Mouse (Mus musculus) layer of hippocampus, adult 8-10 months (tissue): ENCODE measurements around the gene Zdhhc13. TPM values are rescaled to one million over a fixed set of nuclear protein-coding genes. Genes with fewer than 3 reads are reported as not detected.

ENCODE experiments used
- DNase-seq, 2 experiments: peaks; one replicate each; pipeline ENCODE4 v3.0.0; 2022; ENCODE audit warnings: low spot score in 2 of 2
- total RNA-seq, 4 experiments: library from RNA; stranded (reverse); gene quantifications; 2 replicates each; pipeline ENCODE4 v1.2.4; 2022

Zdhhc13 gene
- total RNA-seq = 10 to 100 TPM; 20.7 to 25.0 (median 22.7) TPM

DNA sequence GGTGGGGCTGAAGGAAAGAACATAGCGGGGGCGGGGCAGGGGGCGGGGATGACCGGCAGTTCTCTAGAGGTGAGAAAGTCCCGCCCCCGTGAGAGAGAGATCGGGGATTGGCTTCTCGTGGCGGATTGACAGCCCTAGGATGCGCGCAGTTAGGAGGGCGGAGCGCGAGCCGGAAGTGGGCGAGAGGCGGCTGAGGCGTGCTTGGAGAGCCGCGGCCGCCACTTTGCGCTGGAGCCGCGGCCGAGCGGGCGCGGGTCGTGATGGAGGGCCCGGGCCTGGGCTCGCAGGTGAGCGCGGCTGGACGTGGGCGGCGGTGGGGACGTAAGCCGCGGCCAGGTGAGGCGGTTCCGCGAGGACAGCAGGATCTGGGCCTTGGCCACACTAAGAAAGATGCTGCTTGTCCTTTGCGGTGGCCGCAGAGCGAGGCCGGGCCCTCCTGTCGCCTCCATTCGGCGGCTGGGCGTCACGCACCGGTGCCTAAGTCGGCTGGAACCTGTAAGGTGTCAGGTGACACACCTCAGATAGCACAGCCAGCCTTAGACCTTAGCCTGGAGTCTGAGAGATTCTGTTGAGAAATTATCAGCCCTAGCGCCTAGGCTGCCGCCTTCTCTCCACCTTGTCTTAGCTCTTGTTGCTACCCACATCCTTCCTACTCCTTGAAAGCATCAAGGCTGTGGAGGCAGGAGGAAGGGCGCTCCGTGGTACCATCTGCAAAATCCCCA is at the start of gene Zdhhc13:
Zdhhc13 (plus strand) TSS at position 153 of the 722 bp plus-strand sequence.
- peak; percentile 90 to 93 for DNase-seq

DNA sequence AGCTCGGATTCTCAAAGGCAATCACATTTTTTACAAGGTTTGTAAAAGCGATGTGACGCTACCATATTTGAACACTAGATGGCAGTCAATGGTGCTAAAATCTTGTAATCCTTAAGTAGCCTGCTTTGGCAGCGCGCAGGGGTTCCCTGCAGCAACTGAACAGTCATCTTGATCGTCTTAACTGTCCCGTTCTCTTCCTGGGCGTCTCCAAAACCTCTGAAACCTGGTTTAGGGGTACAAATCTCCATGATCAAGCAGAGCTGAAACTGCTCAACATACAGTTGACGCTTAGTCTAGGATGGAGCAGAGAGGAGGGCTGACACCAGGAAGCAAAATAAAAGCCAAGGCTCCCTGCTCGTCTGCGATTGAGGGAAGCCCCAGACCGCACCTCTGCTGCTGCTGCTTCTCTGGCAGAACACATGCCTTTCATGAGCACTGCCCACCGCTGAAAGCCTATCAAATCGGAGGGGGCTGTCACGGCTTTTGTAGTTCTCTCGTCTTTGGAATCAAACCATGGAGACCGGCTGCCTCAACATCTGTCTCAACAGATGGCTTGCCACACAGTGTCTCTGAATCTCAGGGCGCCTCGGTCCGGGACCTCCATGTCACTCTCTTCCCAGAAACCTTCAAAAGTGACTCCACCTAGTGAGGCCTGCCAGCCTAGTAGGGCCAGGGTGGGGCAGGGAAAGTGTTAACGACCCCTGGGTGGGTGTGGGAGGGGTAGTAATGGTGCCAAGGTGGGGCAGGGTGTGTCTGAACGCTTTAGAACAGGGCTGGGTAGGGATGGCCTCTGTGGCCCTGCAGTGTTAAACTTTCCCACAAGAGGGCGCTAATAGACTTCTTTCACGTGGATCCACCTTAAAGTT is 39.3 kb upstream of the Zdhhc13 start:
- DNase-seq = peak; percentile 71 to 84

DNA sequence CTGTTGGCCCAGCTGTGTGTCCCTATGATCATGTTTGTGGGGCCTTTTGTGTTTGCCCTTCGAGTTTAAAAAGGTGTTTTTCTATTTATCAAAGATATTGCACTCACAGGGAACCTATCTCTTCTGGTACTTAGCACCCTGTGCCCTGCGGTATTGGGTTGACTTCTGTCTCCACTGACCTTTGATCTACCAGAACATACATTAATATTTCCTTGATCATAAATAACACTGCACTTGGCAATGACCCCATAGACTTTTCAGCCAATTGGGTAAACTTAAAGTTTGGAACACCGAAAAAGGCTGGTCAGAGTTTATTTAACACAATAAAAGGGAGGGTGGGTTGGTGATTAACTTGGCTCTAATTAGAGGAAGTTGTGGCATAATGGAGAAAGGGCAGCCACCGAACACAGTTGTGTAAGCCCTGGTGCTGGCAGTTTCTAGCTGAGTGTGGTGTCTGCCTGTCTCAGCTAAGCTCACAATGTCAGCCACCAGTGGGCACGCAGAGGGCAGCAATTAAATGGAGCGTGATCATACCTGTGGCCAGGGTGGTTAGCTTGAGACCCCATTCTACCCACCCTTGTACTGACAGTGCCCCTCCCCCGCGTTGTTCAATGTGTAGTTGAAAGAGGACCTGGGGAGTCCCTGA is 38.5 kb upstream of the Zdhhc13 start:
- DNase-seq = no peak

DNA sequence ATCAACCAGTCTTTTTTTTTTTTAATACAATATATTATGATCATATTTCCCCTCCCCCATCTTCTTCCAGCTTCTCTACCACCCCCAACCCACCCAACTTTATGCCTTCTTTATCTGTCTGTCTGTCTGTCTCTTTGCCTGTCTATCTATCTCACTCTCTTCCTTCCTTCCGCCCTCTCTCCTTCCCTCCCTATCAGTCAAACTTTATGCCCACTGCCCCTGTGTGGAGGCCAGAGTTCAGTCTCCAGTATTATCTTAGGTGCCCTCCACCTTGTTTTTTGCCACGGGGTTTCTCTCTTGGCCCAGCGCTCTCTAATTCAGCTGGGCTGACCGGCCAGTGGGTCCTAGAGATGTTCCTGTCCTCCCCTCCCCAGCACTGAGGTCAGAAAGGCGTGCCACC is 37.6 kb upstream of the Zdhhc13 start:
- no peak for DNase-seq

DNA sequence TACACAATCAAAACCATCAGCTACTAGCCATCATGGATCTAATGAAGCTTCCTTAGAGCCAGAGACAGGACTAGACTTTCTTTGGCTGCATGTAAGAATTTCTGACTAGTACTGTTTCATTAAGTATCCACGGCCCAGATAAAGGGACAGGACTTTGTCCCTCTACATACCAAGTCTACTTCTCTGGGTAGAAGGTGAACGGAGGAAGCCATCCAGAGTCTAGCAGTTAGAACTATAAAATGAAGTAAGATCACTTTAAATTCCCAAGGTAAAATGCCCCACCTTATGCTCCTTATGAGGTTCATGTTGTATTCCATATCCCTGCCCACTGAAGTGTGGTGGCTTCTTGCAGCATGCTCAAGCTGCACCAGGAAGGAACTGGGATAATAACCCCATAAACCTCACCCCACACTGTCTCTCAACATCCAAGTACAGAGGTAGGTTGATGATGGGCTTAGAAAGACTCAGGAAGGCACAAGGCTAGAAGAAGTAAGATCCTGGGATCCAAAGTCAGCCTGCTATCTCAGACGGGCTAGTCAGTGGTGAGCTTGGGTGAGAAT is 34.3 kb upstream of the Zdhhc13 start:
- DNase-seq = no peak

DNA sequence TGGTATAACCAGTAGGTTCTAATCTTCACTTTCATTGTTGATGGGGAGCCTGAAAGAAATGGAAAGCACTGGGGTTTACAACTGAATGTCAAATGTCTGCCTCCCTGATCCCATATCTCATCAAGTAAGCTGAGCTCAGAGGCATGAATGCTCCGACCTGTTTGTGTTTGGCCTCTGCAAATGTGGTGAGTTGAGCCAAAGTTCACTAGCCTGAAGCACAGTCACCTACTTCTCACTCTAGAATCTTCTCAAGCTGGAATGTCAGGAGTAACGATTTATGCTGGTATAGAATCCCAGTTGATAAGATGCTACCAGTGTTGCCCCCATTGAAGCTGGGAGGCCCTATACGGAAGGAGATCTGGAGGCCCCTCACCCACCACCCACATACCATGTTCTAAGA is 33.0 kb upstream of the Zdhhc13 start:
- no peak for DNase-seq

DNA sequence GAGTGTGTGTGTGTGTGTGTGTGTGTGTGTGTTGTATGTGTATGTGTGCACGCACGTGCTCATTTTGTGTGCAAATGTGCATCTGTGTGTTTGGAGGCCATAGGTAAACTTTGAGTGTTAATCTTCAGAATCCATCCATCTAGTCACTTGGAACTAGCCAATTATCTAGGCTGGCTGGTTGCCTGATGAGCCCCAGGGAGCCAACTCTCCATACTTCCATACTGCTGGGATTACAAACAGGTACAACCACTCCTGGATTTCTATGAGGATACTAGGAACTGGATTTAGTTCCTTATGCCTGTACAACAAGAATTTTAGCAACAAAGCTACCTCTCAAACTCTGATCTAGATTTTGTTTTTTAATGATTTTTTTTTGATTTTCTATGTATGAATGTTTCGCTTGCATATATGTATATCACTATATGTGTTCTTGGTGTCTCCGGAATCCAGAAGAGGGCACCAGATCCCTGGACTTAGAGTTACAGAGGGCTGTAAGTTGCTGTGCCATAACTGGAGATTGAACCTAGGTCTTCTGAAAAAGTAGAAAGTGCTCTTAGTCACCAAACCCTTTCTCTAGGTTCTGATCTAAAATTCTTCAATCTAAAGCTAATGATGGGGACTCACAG is 32.4 kb upstream of the Zdhhc13 start:
- DNase-seq = no peak

DNA sequence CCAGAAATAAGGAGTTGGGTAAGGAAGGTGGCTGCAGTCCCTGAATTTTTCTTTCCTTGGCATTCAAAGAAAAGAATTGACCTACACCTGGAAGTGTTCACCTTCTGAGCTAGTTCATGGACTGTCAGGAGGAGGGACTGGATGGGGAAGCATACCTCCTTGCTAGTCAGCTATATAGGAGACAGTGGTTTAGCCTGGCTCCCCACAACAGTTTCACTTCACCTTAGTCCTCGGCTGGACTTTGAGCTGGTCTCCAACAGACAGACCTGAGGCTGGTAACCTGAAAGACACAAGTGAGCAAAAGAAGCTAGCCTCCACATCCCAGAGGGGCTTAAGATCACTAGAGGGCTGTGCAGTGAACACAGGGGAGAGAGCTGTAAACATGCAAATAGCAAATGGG is 30.7 kb upstream of the Zdhhc13 start:
- no peak for DNase-seq

DNA sequence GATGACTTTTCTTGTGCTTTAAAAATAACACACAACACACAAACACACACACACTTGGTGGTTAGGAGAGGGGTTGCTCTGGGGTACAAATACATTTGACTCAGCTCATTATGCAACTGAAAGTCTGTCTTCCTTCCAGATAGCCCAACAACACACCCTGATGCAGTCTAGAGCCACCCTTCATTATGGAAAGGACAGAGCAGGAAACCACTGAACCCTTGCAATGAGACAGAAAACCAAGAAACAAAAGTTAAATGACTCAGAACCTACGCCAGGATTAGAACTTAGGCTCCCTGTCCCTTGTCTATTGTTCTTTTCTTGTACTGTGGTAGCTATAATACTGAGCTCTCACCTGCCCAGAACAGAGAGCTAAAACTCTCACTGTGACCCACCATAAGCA is 28.0 kb upstream of the Zdhhc13 start:
- no peak for DNase-seq

DNA sequence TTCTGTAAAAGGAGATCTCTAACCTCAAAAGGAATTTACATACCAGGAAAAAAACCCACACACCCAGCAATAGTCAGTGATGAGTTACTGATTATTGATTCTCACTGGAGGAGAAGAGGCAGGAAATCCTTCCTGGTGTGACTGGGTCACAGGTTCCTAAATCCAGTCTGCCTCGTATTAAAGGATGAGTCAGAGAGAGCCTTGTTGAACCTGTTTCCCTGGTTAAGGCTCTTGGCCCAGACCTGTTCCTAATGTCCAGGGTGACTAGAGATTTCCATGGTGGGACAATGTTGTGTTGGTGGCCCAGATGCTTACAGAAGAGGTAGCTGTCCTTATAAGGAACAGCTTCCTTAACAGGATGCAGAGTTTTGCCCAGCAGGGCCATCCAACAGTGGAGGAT is 26.5 kb upstream of the Zdhhc13 start:
- DNase-seq = no peak

DNA sequence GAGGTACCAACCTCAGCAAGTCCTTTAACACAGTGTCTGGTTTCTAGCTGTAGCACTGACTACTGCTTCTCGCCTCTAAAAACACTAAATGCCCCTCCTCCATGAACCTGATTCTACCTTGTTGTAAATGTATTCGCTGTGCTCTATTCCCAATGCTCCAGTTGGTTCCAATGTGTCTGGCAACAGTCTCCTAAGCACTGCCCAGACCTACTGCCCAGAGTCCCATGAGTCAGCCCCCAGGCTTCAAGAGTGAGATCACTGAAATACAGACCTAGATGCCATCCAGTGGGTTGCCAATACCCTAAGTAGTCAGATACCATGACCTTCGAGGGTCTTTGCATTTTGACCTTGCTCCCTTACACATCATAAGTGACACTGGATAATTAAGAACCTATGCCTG is 26.1 kb upstream of the Zdhhc13 start:
- DNase-seq = no peak

DNA sequence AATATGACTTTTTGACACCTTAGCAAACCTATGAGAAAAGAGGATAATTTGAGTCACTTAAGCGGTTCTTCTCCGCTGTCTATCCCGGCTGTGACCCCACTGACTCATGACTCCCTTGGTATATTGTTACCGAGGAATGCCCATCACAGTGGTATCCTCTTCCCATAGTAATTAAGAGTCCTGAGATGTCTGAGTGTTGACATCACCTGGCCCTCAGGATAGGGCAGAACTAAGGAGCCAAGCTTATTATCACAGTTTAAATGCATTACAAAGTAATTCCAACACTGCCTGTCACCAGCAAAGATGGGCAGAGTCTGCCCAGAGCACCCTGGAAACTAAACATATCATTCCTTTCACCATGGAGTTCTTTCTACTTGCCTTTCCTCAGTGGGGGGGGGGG is 22.8 kb upstream of the Zdhhc13 start:
- no peak for DNase-seq

DNA sequence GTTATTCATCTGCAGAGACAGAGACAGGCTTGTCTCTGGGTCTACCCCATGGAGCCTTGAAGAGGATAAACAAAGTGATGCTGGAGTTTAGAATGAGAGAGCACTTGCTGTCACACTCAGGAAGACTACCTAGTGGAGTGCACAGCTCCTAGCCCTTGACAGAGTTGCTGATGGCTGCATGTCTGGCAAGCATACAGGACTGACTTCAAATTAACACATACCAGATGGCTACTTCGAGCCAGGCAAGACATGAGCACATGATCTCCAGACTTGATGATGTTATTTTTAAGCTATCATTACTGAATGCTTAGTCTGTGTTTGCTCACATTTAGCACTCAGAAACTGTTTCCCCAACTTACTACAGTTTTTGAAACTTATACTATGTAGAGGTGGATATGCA is 19.1 kb upstream of the Zdhhc13 start:
- no peak for DNase-seq

DNA sequence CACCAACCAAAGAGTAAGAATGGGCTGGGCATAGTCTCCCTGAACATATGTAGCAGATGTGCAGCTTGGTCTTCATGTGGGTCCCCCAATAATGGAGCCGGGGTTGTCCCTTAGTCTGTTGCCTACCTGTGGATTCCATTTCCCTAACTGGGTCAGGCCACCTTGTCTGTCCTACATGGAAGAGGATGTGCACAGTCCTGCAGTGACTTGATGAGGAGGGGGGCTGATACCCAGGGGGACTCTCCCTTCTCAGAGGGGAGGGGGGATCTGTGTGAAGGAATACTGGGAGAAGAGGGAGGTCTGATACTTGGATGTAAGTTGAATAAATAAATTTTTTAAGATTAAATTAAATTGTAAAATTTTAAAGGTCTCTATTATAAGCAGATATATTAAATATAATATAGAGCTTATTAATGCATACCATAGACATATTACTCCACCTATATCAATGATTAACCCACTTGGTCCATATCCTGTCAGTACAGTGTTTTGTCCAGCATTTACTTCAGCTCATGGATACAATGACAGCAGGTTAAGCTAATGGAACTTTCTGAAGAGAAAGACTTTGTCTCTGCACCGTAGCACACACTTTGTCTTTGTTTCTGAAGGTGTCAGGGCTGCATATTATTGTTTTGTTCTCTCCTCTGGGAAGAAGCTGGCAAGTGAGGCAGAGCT is 16.6 kb upstream of the Zdhhc13 start:
- DNase-seq = no peak

DNA sequence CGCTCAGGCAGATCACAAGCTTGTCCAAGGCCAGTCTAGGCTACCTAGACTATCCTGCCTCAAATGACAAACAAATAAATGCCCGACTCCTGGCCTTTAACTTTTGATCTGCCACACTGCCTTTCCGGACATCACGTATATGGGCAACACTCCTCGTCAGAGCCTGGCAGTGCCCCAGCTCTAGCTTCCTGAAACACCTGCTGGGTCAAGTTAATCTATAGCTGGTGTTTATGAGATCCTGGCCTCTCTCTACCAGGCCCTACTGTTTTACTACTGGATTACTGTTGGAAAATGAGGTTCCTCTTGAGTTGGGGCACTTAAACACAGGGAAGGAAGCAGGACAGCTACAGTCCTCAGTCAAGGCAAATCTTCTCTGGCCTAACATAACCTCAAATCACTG is 15.5 kb upstream of the Zdhhc13 start:
- no peak for DNase-seq

DNA sequence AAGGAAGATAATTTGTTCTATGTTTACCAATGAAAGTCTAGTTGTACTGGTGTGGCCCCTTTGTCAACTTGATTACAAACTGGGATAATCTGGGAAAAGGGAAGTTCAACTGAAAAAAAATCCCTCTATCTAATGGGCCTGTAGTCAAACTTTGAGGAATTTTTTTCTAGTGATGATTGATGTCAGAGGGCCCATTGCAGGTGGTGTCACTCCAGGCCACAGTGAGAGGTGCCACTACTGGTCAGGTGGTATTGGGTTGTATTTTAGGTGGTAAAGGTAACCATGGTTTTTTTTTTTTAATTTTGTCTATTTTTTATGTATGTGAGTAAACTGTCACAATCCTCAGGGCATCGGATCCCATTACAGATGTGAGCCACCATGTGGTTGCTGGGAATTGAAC is 14.2 kb upstream of the Zdhhc13 start:
- no peak for DNase-seq

DNA sequence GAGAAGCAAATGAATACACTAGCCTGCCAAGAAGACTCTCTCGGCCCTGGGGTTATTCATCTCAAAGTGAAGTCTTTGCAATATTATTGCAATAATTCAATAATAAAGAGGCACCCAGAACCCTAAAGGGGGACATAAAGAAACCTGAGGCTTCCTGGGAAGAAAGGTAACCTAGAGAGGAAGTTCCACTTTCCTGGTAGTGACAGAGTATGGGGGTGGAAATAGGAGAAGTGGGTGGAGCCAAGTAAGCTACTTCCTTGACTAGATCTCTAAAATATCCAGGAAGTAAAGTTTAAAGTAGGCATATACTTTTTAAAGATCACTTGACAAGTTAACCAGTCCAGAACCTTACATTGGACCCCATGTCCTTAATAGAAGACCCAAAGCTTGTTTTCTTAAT is 13.4 kb upstream of the Zdhhc13 start:
- no peak for DNase-seq

DNA sequence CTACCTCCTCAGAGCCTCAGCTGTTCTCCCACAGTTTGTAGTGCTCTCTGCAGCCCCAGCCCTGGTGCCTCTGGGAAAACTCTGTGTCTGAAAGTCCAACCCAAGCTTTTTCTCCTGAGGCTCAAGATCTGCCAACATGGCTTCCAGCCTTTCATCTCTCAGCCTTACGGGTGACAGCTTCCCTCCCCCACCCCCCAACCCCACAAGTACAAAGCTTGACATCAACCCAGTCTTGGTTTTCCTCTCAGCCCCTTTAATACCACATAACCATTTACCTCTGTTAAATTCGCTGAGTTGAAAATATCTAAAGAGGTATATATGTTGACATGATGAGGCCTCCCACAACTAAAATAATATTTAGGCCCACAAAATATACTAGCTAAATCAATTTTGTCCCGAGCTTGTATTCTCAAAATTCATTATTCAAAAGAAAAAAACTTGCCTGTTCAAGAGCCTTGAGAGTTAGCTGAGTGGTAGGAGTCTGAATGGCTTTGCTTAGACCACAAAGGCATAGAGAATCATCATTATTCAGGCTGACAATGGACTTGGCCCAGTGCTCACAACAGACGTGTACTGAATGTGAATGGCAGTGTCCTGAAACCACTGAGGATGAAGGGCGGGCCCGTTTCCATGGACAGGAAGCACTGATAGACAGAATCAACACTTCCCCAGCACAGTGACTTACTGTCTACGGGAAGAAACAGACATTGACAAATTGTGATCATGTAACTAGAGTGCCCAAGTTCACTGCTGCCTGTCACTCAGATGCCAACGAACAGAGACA is 10.9 kb upstream of the Zdhhc13 start:
- peak; percentile 29 for DNase-seq

DNA sequence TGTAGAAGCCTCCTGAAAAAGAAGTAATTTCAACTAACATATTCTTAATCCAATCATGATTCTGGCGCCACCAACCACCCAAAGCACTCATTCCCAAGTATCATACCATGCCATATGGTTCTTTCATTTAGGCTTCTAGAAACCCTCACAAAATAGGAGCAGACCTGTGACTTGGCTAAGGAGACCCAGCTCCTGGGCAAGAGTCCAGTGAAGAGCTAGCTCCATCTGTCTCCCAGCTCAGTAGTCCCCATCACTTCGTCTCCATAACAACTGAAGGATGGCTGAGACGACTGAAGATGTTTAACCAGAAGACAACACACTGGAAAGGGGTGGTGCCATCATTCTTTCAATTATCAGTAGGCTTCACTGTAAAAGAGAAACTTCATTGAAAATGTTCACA is 9.7 kb upstream of the Zdhhc13 start:
- peak; percentile 59 to 68 for DNase-seq

DNA sequence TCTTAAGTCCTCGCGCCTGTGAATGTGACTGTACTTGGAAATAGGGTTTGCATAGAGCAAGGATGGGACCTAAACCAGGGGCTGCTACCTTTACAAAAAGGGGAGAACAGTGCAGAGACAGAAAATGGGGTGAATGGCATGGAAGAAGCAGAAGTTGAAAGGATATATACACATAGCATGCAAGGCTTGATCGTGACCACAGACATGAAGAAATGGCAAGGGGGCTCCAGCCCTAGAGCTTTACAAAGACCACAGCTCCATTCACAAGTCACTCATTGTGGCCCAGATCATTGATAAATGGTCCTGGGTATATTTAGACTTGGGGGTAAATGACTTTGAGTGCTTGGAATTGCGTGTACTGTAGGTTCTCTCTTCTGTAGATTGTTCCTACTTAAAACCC is 6.4 kb upstream of the Zdhhc13 start:
- no peak for DNase-seq
